Mouse (Mus musculus) left cerebral cortex, postnatal 4 days (tissue): ENCODE measurements around the gene Slc4a1. TPM values are rescaled to one million over a fixed set of nuclear protein-coding genes. Genes with fewer than 3 reads are reported as not detected.
"Not testable (repeated sequence)": the region's sequence is repeated elsewhere in the genome, so short reads cannot be mapped to it uniquely, and the experiment has no call there.

Experiments
- DNase-seq: peaks from one replicate; pipeline ENCODE4 v3.0.0-alpha.2; 2022
- intact Hi-C: fragments of 180-260 bp; cut with DNase I; formaldehyde crosslinking; loops from one replicate; pipeline ENCODE4 v1.15.1; 2025
- total RNA-seq, 2 experiments: library from RNA; stranded (reverse); gene quantifications; 2 replicates each; pipeline ENCODE4 v1.2.3; 2021

Slc4a1 gene
- 1 to 10 TPM in 1 of 2 experiments, under 1 TPM in 1; 0.87 to 1.9 TPM for total RNA-seq

GRCm38 (mm10) chr11:102366103-102366502, at the start of gene Slc4a1:
Gene Slc4a1 (minus strand): TSS chr11:102366203.
- intact Hi-C loops, result not testable (repeated sequence)

GRCm38 (mm10) chr11:102415034-102415802, 49.2 kb upstream of the Slc4a1 start:
- intact Hi-C loops, result no loop called here

More at GRCm38 (mm10) chr11:102366103-102366502, at the start of gene Slc4a1:
- not testable (repeated sequence) for DNase-seq

GRCm38 (mm10) chr11:102413059-102413458, 47.1 kb upstream of the Slc4a1 start:
- intact Hi-C loops, result loop anchor here (5.0 kb wide), 1 partner anchor 116 kb away; the partner anchor contains the start of gene Atxn7l3
- no peak for DNase-seq

More at GRCm38 (mm10) chr11:102415034-102415802, 49.2 kb upstream of the Slc4a1 start:
- DNase-seq, result no peak

GRCm38 (mm10) chr11:102411704-102412103, 45.7 kb upstream of the Slc4a1 start:
- intact Hi-C loops, result loop anchor here (5.0 kb wide), 1 partner anchor 114 kb away; the partner anchor contains the start of gene Atxn7l3

GRCm38 (mm10) chr11:102411061-102411460, 45.1 kb upstream of the Slc4a1 start:
- intact Hi-C loops, result loop anchor here (5.0 kb wide), 1 partner anchor 114 kb away; the partner anchor contains the start of gene Atxn7l3
- no peak for DNase-seq

More at GRCm38 (mm10) chr11:102411704-102412103, 45.7 kb upstream of the Slc4a1 start:
- DNase-seq, result peak; percentile 93

- intact Hi-C loops, result loop anchor here (5.0 kb wide), 1 partner anchor 113 kb away; the partner anchor contains the start of gene Atxn7l3
- not testable (repeated sequence) for DNase-seq
Observed at GRCm38 (mm10) chr11:102410345-102410744, 44.3 kb upstream of the Slc4a1 start.

- intact Hi-C loops, result loop anchor here (5.0 kb wide), 2 partner anchors 93 to 113 kb away; partner anchors contain the start of genes Atxn7l3 and Ubtf
- DNase-seq, result no peak
Observed at GRCm38 (mm10) chr11:102409795-102410330, 43.9 kb upstream of the Slc4a1 start.

- intact Hi-C loops, result loop anchor here (5.0 kb wide), 1 partner anchor 92 kb away; the partner anchor contains the start of gene Ubtf
- no peak for DNase-seq
Observed at GRCm38 (mm10) chr11:102408888-102409794, 43.1 kb upstream of the Slc4a1 start.

GRCm38 (mm10) chr11:102408344-102408876, 42.4 kb upstream of the Slc4a1 start:
- intact Hi-C loops, result loop anchor here (5.0 kb wide), 1 partner anchor 91 kb away; the partner anchor contains the start of gene Ubtf
- DNase-seq, result peak; percentile 97

- intact Hi-C loops, result loop anchor here (5.0 kb wide), 1 partner anchor 91 kb away; the partner anchor contains the start of gene Ubtf
Observed at GRCm38 (mm10) chr11:102407834-102408215, 41.8 kb upstream of the Slc4a1 start, which contains the start of gene Slc25a39. Gene Slc25a39 (minus strand): TSS chr11:102407946.

GRCm38 (mm10) chr11:102406900-102407833, 41.2 kb upstream of the Slc4a1 start:
- peak; percentile 95 for DNase-seq
- intact Hi-C loops, result loop anchor here (5.0 kb wide), 1 partner anchor 90 kb away; the partner anchor contains the start of gene Ubtf

More at GRCm38 (mm10) chr11:102407834-102408215, 41.8 kb upstream of the Slc4a1 start, which contains the start of gene Slc25a39:
- no peak for DNase-seq

- intact Hi-C loops, result loop anchor here (5.0 kb wide), 1 partner anchor 89 kb away; the partner anchor contains the start of gene Ubtf
- DNase-seq, result no peak
Observed at GRCm38 (mm10) chr11:102406401-102406800, 40.4 kb upstream of the Slc4a1 start.

GRCm38 (mm10) chr11:102405544-102406285, 39.7 kb upstream of the Slc4a1 start:
- DNase-seq, result no peak
- intact Hi-C loops, result loop anchor here (5.0 kb wide), 1 partner anchor 88 kb away; the partner anchor contains the start of gene Ubtf

- intact Hi-C loops, result loop anchor here (5.0 kb wide), 1 partner anchor 87 kb away; the partner anchor contains the start of gene Ubtf
- no peak for DNase-seq
Observed at GRCm38 (mm10) chr11:102404161-102405010, 38.4 kb upstream of the Slc4a1 start.

- intact Hi-C loops, result no loop called here
- DNase-seq, result no peak
Observed at GRCm38 (mm10) chr11:102403657-102404056, 37.7 kb upstream of the Slc4a1 start.

GRCm38 (mm10) chr11:102401898-102402500, 36.0 kb upstream of the Slc4a1 start:
- no peak for DNase-seq
- intact Hi-C loops, result no loop called here
